Mouse (Mus musculus): ENCODE measurements around the gene Gm14743. TPM values are rescaled to one million over a fixed set of nuclear protein-coding genes. Genes with fewer than 3 reads are reported as not detected.
"Not testable (repeated sequence)": the region's sequence is repeated elsewhere in the genome, so short reads cannot be mapped to it uniquely, and the experiment has no call there.

The Gm14743 gene
- not detected in 2 replicates for total RNA-seq (2017)

DNA sequence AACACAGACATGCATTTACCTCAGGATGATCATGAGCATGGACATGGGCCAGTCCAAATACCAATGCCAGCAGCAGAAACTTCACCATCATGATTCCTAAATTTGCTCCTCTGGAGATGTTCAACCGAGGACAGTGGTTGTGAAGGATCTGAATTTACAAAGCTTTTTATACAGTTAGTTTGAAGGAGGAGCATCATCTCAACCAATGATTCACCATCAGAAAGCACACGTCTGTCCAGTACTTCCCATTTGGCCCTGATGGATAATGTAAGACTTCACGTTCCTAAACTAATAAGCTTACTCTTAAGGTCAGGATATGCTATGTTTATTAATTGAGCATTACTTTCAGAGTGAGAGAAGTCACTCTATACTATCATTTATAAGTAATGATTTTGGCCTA is at the start of gene Gm14743:
Gene Gm14743, minus strand, starts transcription at position 101 of the 400 bp plus-strand sequence.
- not testable (repeated sequence) for ATAC-seq (replicated peaks in 1 of 2; ENCODE audit: insufficient read depth in 1 of 2, low FRiP score in 2 of 2, low TSS enrichment in 1 of 2, low read depth in 1 of 2, poor library complexity in 2 of 2, severe bottlenecking in 2 of 2)

DNA sequence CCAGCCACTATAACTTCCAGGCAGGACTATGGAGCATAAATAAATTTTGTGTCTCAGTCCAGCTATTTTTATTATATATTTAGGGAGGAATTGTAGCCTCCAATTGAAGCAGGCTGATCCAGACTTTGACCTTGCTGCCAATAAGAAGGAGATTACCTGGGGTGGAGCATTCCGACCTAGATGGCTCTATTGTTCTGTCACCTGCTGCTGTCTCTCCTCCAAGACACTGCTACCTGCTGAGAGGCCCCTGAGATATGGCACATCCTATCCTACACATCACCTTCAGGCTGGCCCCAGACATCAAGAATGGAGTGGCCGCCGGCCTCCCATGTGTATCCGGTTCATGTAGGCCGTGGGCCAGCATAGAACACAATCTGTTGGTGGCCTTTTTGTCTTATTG is 42.9 kb downstream of the Gm14743 start:
- ATAC-seq (replicated peaks in 1 of 2; ENCODE audit: insufficient read depth in 1 of 2, low FRiP score in 2 of 2, low TSS enrichment in 1 of 2, low read depth in 1 of 2, poor library complexity in 2 of 2, severe bottlenecking in 2 of 2) = no peak

DNA sequence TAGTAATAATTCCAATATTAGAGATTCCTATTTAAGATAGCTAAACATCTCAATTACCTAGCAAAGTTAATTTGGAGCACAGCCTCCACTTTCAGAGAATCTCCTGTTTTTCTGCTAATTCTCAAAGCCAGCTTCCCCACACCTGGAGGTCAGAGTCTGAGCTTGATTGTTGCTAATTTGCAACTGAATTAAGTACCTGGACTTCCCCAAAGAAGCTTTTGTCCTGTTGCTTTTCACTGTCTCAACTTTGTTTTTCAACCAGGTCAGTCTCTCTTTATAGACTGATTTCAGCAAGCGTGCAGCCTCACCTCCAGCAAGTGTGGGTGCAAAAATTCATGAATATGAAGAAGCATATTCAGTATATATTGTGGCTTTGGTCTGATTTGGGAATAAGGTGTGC is 43.5 kb downstream of the Gm14743 start:
- not testable (repeated sequence) for ATAC-seq (replicated peaks in 1 of 2; ENCODE audit: insufficient read depth in 1 of 2, low FRiP score in 2 of 2, low TSS enrichment in 1 of 2, low read depth in 1 of 2, poor library complexity in 2 of 2, severe bottlenecking in 2 of 2)

Other genes with a start within 250 kb of the Gm14743 start
- gene Obp1a, start 154.5 kb downstream of the Gm14743 start, total RNA-seq (2017) = not detected in 2 replicates
- not detected in 2 replicates for gene Gm5938, start 120.5 kb downstream of the Gm14743 start, total RNA-seq (2017)
- gene Obp1b, start 59.1 kb downstream of the Gm14743 start, total RNA-seq (2017) = not detected in 2 replicates
- not detected in 2 replicates for gene 4930480E11Rik, start 123.7 kb upstream of the Gm14743 start, total RNA-seq (2017)

Measured in hematopoietic stem cell, adult 5-6 weeks (primary cell).